Mouse (Mus musculus): ENCODE measurements at regions not wholly inside any gene's neighbourhood (a gene's known extent, or its start where the extent isn't known, plus 50 kb on each side); places are given as distances from the start of the nearest gene placed in this dataset.

- TF ChIP-seq CTCF (IDR thresholded peaks at IDR 0.05; ENCODE audit: extremely low read depth, insufficient read length, insufficient replicate concordance, low read depth, low read length) (no peak), POLR2A (IDR thresholded peaks at IDR 0.05; ENCODE audit: low read depth, low read length) (no peak)
Measured at GRCm38 (mm10) chr14:61995253-61995652, 297.1 kb upstream of the Rnaseh2b start.

All from small intestine, adult 2 months (tissue).